Mouse (Mus musculus) CH12.LX (cell line): ENCODE measurements around the gene Gmcl1. TPM values are rescaled to one million over a fixed set of nuclear protein-coding genes. Genes with fewer than 3 reads are reported as not detected.

Source experiments
- DNase-seq: peaks from one replicate; pipeline ENCODE4 v3.0.0-alpha.2; 2013; ENCODE audit errors: extremely low read depth
- H3K27ac ChIP-seq: 2 replicates; pipeline ENCODE4 v1.5.1; 2012; ENCODE audit warnings: low read depth, mild to moderate bottlenecking, control low read depth, moderate library complexity; ENCODE audit not compliant: insufficient read depth
- H3K27me3 ChIP-seq: replicated peaks from 2 replicates; pipeline ENCODE3; 2012; ENCODE audit warnings: inconsistent platforms
- H3K36me3 ChIP-seq, 2 experiments: replicated peaks in 1 of 2; 2 replicates each; pipeline versions ENCODE3 to v1.6.1; 2012; ENCODE audit warnings: inconsistent platforms in 1 of 2, low read length in 1 of 2, mild to moderate bottlenecking in 1 of 2, mixed read lengths in 1 of 2, moderate library complexity in 1 of 2; ENCODE audit not compliant: control insufficient read depth in 1 of 2, insufficient read depth in 1 of 2
- H3K4me1 ChIP-seq, 2 experiments: 2 replicates each; pipeline ENCODE4 v1.6.1; 2012; ENCODE audit warnings: inconsistent platforms in 1 of 2, moderate library complexity in 1 of 2; ENCODE audit not compliant: insufficient read depth in 2 of 2, control insufficient read depth in 1 of 2
- H3K4me2 ChIP-seq: 2 replicates; pipeline ENCODE4 v1.6.1; 2012; ENCODE audit warnings: low read depth, mild to moderate bottlenecking, control low read depth; ENCODE audit not compliant: poor library complexity, insufficient read depth, severe bottlenecking
- H3K4me3 ChIP-seq, 3 experiments: fragments of 150-350 bp in 1 of 3; sonication (generic) in 1 of 3; replicated peaks in 1 of 3; 2 replicates each; pipeline versions ENCODE3 to v1.5.1; 2011 to 2012; ENCODE audit warnings: low read depth in 2 of 3, low read length in 2 of 3, mild to moderate bottlenecking in 2 of 3, moderate library complexity in 2 of 3, control low read depth in 1 of 3, improper control_type of control experiment in 1 of 3, inconsistent platforms in 1 of 3, mixed read lengths in 1 of 3; ENCODE audit not compliant: poor library complexity in 1 of 3
- H3K79me2 ChIP-seq: replicated peaks from 2 replicates; pipeline ENCODE4 v1.6.1; 2012; ENCODE audit warnings: mild to moderate bottlenecking, moderate library complexity; ENCODE audit not compliant: control insufficient read depth, poor library complexity, insufficient read depth, severe bottlenecking; ENCODE audit errors: extremely low read depth
- H3K9ac ChIP-seq: 2 replicates; pipeline ENCODE4 v1.6.1; 2012; ENCODE audit warnings: low read depth, mild to moderate bottlenecking, control low read depth, moderate library complexity; ENCODE audit not compliant: insufficient read depth
- H3K9me3 ChIP-seq: replicated peaks from 2 replicates; pipeline ENCODE3; 2012; ENCODE audit warnings: low read length, inconsistent platforms, mixed read lengths
- CHD2 ChIP-seq: IDR thresholded peaks from 2 replicates; pipeline ENCODE4 v1.6.1; 2011; ENCODE audit warnings: low read length, improper control_type of control experiment
- E2F4 ChIP-seq: IDR thresholded peaks from 2 replicates; pipeline ENCODE4 v1.6.1; 2011; ENCODE audit warnings: low read depth, low read length, improper control_type of control experiment; ENCODE audit not compliant: insufficient replicate concordance
- EP300 ChIP-seq: IDR thresholded peaks from 2 replicates; pipeline ENCODE4 v1.6.1; 2011; ENCODE audit warnings: low read length, improper control_type of control experiment
- GABPA ChIP-seq: IDR thresholded peaks from 2 replicates; pipeline ENCODE4 v1.6.1; 2012; ENCODE audit warnings: low read depth, low read length, improper control_type of control experiment, inconsistent platforms; ENCODE audit not compliant: insufficient replicate concordance
- HCFC1 ChIP-seq: IDR thresholded peaks from 2 replicates; pipeline ENCODE4 v1.6.1; 2012; ENCODE audit warnings: low read depth, mild to moderate bottlenecking, inconsistent platforms, low read length, improper control_type of control experiment
- JUN ChIP-seq: IDR thresholded peaks from 2 replicates; pipeline ENCODE4 v1.6.1; 2011; ENCODE audit warnings: low read depth, mild to moderate bottlenecking, low read length, improper control_type of control experiment, moderate library complexity; ENCODE audit not compliant: insufficient read depth
- KAT2A ChIP-seq: IDR thresholded peaks from 2 replicates; pipeline ENCODE4 v1.6.1; 2012; ENCODE audit warnings: low read length, improper control_type of control experiment, inconsistent platforms; ENCODE audit not compliant: insufficient replicate concordance
- MAFK ChIP-seq: IDR thresholded peaks from 2 replicates; pipeline ENCODE4 v1.6.1; 2011; ENCODE audit warnings: low read length, improper control_type of control experiment; ENCODE audit not compliant: insufficient replicate concordance
- MAX ChIP-seq: IDR thresholded peaks from 2 replicates; pipeline ENCODE4 v1.6.1; 2011; ENCODE audit warnings: low read length, improper control_type of control experiment
- MXI1 ChIP-seq: IDR thresholded peaks from 2 replicates; pipeline ENCODE4 v1.6.1; 2011; ENCODE audit warnings: mild to moderate bottlenecking, low read depth, low read length, improper control_type of control experiment
- NRF1 ChIP-seq: IDR thresholded peaks from 2 replicates; pipeline ENCODE4 v1.6.1; 2014; ENCODE audit warnings: low read depth, mild to moderate bottlenecking, inconsistent platforms, low read length, improper control_type of control experiment, moderate library complexity
- POLR2AphosphoS2 ChIP-seq: IDR thresholded peaks from 2 replicates; pipeline ENCODE4 v1.6.1; 2011; ENCODE audit warnings: low read depth, low read length, improper control_type of control experiment
- RCOR1 ChIP-seq: conservative IDR thresholded peaks from 2 replicates; pipeline ENCODE4 v1.6.1; 2012; ENCODE audit warnings: low read depth, mild to moderate bottlenecking, inconsistent platforms, low read length, improper control_type of control experiment
- TBP ChIP-seq: conservative IDR thresholded peaks from 2 replicates; pipeline ENCODE4 v1.6.1; 2011; ENCODE audit warnings: low read depth, low read length, improper control_type of control experiment
- UBTF ChIP-seq: IDR thresholded peaks from 2 replicates; pipeline ENCODE4 v1.6.1; 2012; ENCODE audit warnings: low read depth, mild to moderate bottlenecking, inconsistent platforms, low read length, improper control_type of control experiment, moderate library complexity
- USF1 ChIP-seq: IDR thresholded peaks from 2 replicates; pipeline ENCODE4 v1.6.1; 2014; ENCODE audit warnings: low read depth, mild to moderate bottlenecking, inconsistent platforms, low read length, improper control_type of control experiment
- USF2 ChIP-seq: conservative IDR thresholded peaks from 2 replicates; pipeline ENCODE4 v1.6.1; 2011; ENCODE audit warnings: low read depth, low read length, improper control_type of control experiment
- ZNF384 ChIP-seq: IDR thresholded peaks from 2 replicates; pipeline ENCODE4 v1.6.1; 2012; ENCODE audit warnings: low read depth, low read length, improper control_type of control experiment, inconsistent platforms
- dilution Hi-C: fragments of 300-500 bp; cut with MboI; formaldehyde crosslinking; loops from 2 replicates; pipeline ENCODE4 v1.14.3; 2020; ENCODE audit warnings: low sequenced_read_pairs; ENCODE audit not compliant: extremely low pct_unique_long_range_greater_than_20kb, extremely low pct_ligation_motif_present
- in situ Hi-C: fragments of 300-500 bp; cut with MboI; formaldehyde crosslinking; loops from 3 replicates; pipeline ENCODE4 v1.14.3; 2019; ENCODE audit warnings: low sequenced_read_pairs, low pct_ligation_motif_present, low pct_unique_long_range_greater_than_20kb, mixed read lengths
- polyA plus RNA-seq: library from polyadenylated mRNA; unstranded; fragments of >175 nt; gene quantifications from 2 replicates; pipeline ENCODE4 v1.2.1, GENCODE M21; 2012; ENCODE audit warnings: low read depth; ENCODE audit not compliant: insufficient read length
- total RNA-seq, 2 experiments: library from RNA; depleted of rRNA; stranded (reverse); fragments of 300-350 nt in 1 of 2; fragments of >200 nt in 1 of 2; gene quantifications; 2 replicates each; pipeline ENCODE4 v1.2.3; 2012 to 2014

The Gmcl1 gene
- total and polyA plus RNA-seq, 3 experiments = 8.4 to 10.4 (median 9.9) TPM

- Histone ChIP-seq H3K9me3 (no peaks in the 10 kb centered on the region), H3K79me2 (peaks cover 8% of the 10 kb centered on the region), H3K27me3 (no peaks in the 10 kb centered on the region), H3K4me1 (peaks cover 2 to 17% of the 10 kb centered on the region in 2 experiments; a peak in 3 of 4 replicates), H3K4me2 (no peak overlapping the region), H3K9ac (no peak overlapping the region), H3K36me3 (peaks cover 4 to 31% of the 10 kb centered on the region in 2 experiments), H3K4me3 (no peak overlapping the region), H3K27ac (no peak overlapping the region)
- dilution Hi-C loops (no loop called here), in situ Hi-C loops (no loop called here)
- no peak for DNase-seq
- TF ChIP-seq MAFK = no peak
- TF ChIP-seq MXI1 = no peak
- TF ChIP-seq NRF1 = no peak
- TF ChIP-seq ZNF384 = no peak
- TF ChIP-seq HCFC1 = no peak
- TF ChIP-seq TBP = no peak
- no peak for TF ChIP-seq USF2
- TF ChIP-seq EP300 = no peak
- no peak for TF ChIP-seq RCOR1
- TF ChIP-seq GABPA = no peak
- TF ChIP-seq KAT2A = no peak
- no peak for TF ChIP-seq POLR2AphosphoS2
- TF ChIP-seq CHD2 = no peak
- no peak for TF ChIP-seq JUN
- no peak for TF ChIP-seq MAX
- no peak for TF ChIP-seq E2F4
- TF ChIP-seq UBTF = no peak
Observed at GRCm38 (mm10) chr6:86686971-86687370, 46.2 kb downstream of the Gmcl1 start.

- dilution Hi-C loops (no loop called here), in situ Hi-C loops (no loop called here)
- peaks cover 2 to 17% of the 10 kb centered on the region in 2 experiments; a peak in 3 of 4 replicates for H3K4me1 ChIP-seq
- peak overlapping the region; percentile 45 for H3K4me2 ChIP-seq
- H3K79me2 ChIP-seq = peaks cover 8% of the 10 kb centered on the region
- H3K9me3 ChIP-seq = no peaks in the 10 kb centered on the region
- no peak overlapping the region for H3K27ac ChIP-seq
- no peak for DNase-seq
- H3K27me3 ChIP-seq = no peaks in the 10 kb centered on the region
- H3K36me3 ChIP-seq = peaks cover 19 to 40% of the 10 kb centered on the region in 2 experiments
- H3K4me3 ChIP-seq = peak overlapping the region in 2 of 3 experiments; percentile 91 to 97
- peak overlapping the region; percentile 46 for H3K9ac ChIP-seq
- no peak for TF ChIP-seq USF1
Observed at GRCm38 (mm10) chr6:86684655-86685011, 48.5 kb downstream of the Gmcl1 start.
